7 mouse cellular contexts compared by ENCODE assay signal in genomic region chr19:41980819-41981594, GRCm38 (mm10). TPM values are rescaled to one million over a fixed set of nuclear protein-coding genes. Genes with fewer than 3 reads are reported as not detected.
A peak's percentile ranks its signal among the peaks of the same experiment; 100 is the strongest.
DNase-seq lines count a peak whose midpoint lies in the region; ATAC-seq and TF ChIP-seq lines count a peak whose summit lies in the region.

TSS of gene Mms19 (minus strand) at chr19:41981157.

- H3K36me3 ChIP-seq in embryonic facial prominence, embryonic 12.5 days: no peaks in the 10 kb centered on the region; the same call in 1 of the 2 replicates
- no peaks in the 10 kb centered on the region for H3K36me3 ChIP-seq in kidney, adult 2 months (ENCODE audit: control insufficient read depth, insufficient read depth, low read length)
- H3K36me3 ChIP-seq in limb, embryonic 12.5 days: 0 out of 2 replicates have a peak, but pooled peaks cover 3% of the 10 kb centered on the region
- H3K36me3 ChIP-seq in midbrain, embryonic 15.5 days (replicated peaks): no peaks in the 10 kb centered on the region
- peaks cover 2% of the 10 kb centered on the region; the same call in 1 of the 2 replicates for H3K36me3 ChIP-seq in spleen, adult 2 months (ENCODE audit: control insufficient read depth, insufficient read depth, low read length)

- peak; percentile 85 for TF ChIP-seq POLR2A in kidney, adult 2 months (IDR thresholded peaks at IDR 0.05; ENCODE audit: low read depth, low read length)
- no peak; the same call in 1 of the 2 replicates for TF ChIP-seq POLR2A in spleen, adult 2 months (IDR thresholded peaks at IDR 0.05; ENCODE audit: low read depth, low read length)

- peak within 1 kb of the TSS; percentile 81 for H3K4me2 ChIP-seq in embryonic facial prominence, embryonic 12.5 days (replicated peaks)
- H3K4me2 ChIP-seq in limb, embryonic 12.5 days: peak within 1 kb of the TSS; percentile 85
- H3K4me2 ChIP-seq in midbrain, embryonic 15.5 days: peak within 1 kb of the TSS; percentile 99

- no peaks in the 10 kb centered on the region for H3K27me3 ChIP-seq in embryonic facial prominence, embryonic 12.5 days
- H3K27me3 ChIP-seq in kidney, adult 2 months (replicated peaks; ENCODE audit: control insufficient read depth, insufficient read depth, low read length): no peaks in the 10 kb centered on the region
- H3K27me3 ChIP-seq in limb, embryonic 12.5 days: peaks cover 6% of the 10 kb centered on the region; the same call in 1 of the 2 replicates
- peaks cover 12% of the 10 kb centered on the region for H3K27me3 ChIP-seq in midbrain, embryonic 15.5 days (replicated peaks)
- peaks cover 7% of the 10 kb centered on the region for H3K27me3 ChIP-seq in spleen, adult 2 months (ENCODE audit: control insufficient read depth, insufficient read depth, low read length)

- peak; percentile 98 for DNase-seq in adrenal gland, postnatal 25 days
- DNase-seq in heart, adult 18-20 months: peak; percentile 99
- peak; percentile 100 for DNase-seq in kidney, adult 2 months
- peak; percentile 97 to 99 for DNase-seq in spleen, adult 2 months (ENCODE audit: low read depth in 1 of 2, low spot score in 2 of 2)

- H3K27ac ChIP-seq in embryonic facial prominence, embryonic 12.5 days: peak within 1 kb of the TSS; percentile 84
- peak within 1 kb of the TSS; percentile 89 for H3K27ac ChIP-seq in kidney, adult 2 months (ENCODE audit: insufficient read depth, low read depth, low read length)
- peak within 1 kb of the TSS; percentile 88 for H3K27ac ChIP-seq in limb, embryonic 12.5 days
- peak within 1 kb of the TSS; percentile 85 for H3K27ac ChIP-seq in midbrain, embryonic 15.5 days
- H3K27ac ChIP-seq in spleen, adult 2 months (ENCODE audit: insufficient read depth, low read length): peak within 1 kb of the TSS; percentile 56

- H3K9me3 ChIP-seq in embryonic facial prominence, embryonic 12.5 days: no peaks in the 10 kb centered on the region
- no peaks in the 10 kb centered on the region for H3K9me3 ChIP-seq in limb, embryonic 12.5 days
- H3K9me3 ChIP-seq in midbrain, embryonic 15.5 days: no peaks in the 10 kb centered on the region

- H3K4me1 ChIP-seq in embryonic facial prominence, embryonic 12.5 days: peaks cover 24% of the 10 kb centered on the region
- peaks cover 7% of the 10 kb centered on the region; the same call in 1 of the 2 replicates for H3K4me1 ChIP-seq in kidney, adult 2 months (ENCODE audit: control insufficient read depth, insufficient read depth, low read length)
- H3K4me1 ChIP-seq in limb, embryonic 12.5 days (replicated peaks): peaks cover 46% of the 10 kb centered on the region
- H3K4me1 ChIP-seq in midbrain, embryonic 15.5 days: peaks cover 19% of the 10 kb centered on the region
- H3K4me1 ChIP-seq in spleen, adult 2 months (ENCODE audit: control insufficient read depth, insufficient read depth, insufficient read length): peaks cover 3% of the 10 kb centered on the region; the same call in 1 of the 2 replicates

- peak within 1 kb of the TSS; percentile 78 for H3K9ac ChIP-seq in embryonic facial prominence, embryonic 12.5 days
- peak within 1 kb of the TSS; percentile 80 for H3K9ac ChIP-seq in limb, embryonic 12.5 days (replicated peaks)
- H3K9ac ChIP-seq in midbrain, embryonic 15.5 days: peak within 1 kb of the TSS; percentile 66

- 0 out of 2 replicates have a peak, but pooled peaks have one; percentile 15 for TF ChIP-seq CTCF in kidney, adult 2 months (conservative IDR thresholded peaks at IDR 0.05; ENCODE audit: insufficient read depth, insufficient read length, low read depth, low read length)
- TF ChIP-seq CTCF in spleen, adult 2 months (IDR thresholded peaks at IDR 0.05; ENCODE audit: extremely low read depth, insufficient read depth, insufficient read length, insufficient replicate concordance): no peak

- H3K4me3 ChIP-seq in embryonic facial prominence, embryonic 12.5 days: peak within 1 kb of the TSS; percentile 92
- H3K4me3 ChIP-seq in kidney, adult 2 months (ENCODE audit: insufficient read depth, low read depth, low read length): peak within 1 kb of the TSS; percentile 89
- peak within 1 kb of the TSS; percentile 85 for H3K4me3 ChIP-seq in limb, embryonic 12.5 days (replicated peaks)
- peak within 1 kb of the TSS; percentile 69 for H3K4me3 ChIP-seq in midbrain, embryonic 15.5 days
- H3K4me3 ChIP-seq in spleen, adult 2 months (ENCODE audit: extremely low read depth, insufficient read depth, insufficient read length): peak within 1 kb of the TSS; percentile 84

- ATAC-seq in embryonic facial prominence, embryonic 12.5 days (ENCODE audit: insufficient number of reproducible peaks, insufficient read depth, low FRiP score, low TSS enrichment): peak; percentile 88
- peak; percentile 95 for ATAC-seq in limb, embryonic 12.5 days (ENCODE audit: insufficient number of reproducible peaks, insufficient read depth, low FRiP score, low TSS enrichment, low read depth)
- peak; percentile 95 for ATAC-seq in midbrain, embryonic 15.5 days (replicated peaks)

- WGBS in embryonic facial prominence, embryonic 12.5 days: under 1% methylated on average over 61 of the region's 68 CpGs
- WGBS in kidney, adult 2 months: 1% methylated on average over 68 of the region's 68 CpGs
- WGBS in limb, embryonic 12.5 days: under 1% methylated on average over 62 of the region's 68 CpGs
- under 1% methylated on average over 50 of the region's 68 CpGs for WGBS in midbrain, embryonic 15.5 days
- under 1% methylated on average over 68 of the region's 68 CpGs for WGBS in spleen, adult 2 months

RNA-seq across cellular contexts. Expression of gene Mms19, which starts in this region (rescaled TPM):
- 19.0 and 31.0 TPM in 2 replicates for total RNA-seq in adrenal gland, postnatal 25 days (2021)
- 41.5 and 41.7 TPM in 2 replicates for polyA plus RNA-seq in embryonic facial prominence, embryonic 12.5 days (2016; fragmentation: Nextera tagmentation; extraction: Ambion mirVana)
- 10 to 100 TPM; 13.9 to 14.6 TPM for total RNA-seq in heart, adult 18-20 months (2021)
- 54.9 and 56.1 TPM in 2 replicates for polyA plus RNA-seq in kidney, adult 2 months (2012; rRNA removed)
- 41.3 and 42.5 TPM in 2 replicates for polyA plus RNA-seq in limb, embryonic 12.5 days (2016; fragmentation: Nextera tagmentation; extraction: Ambion mirVana)
- polyA plus RNA-seq in midbrain, embryonic 15.5 days (2015; fragmentation: Nextera tagmentation; extraction: Ambion mirVana): 34.9 and 37.5 TPM in 2 replicates
- 64.6 and 68.5 TPM in 2 replicates for polyA plus RNA-seq in spleen, adult 2 months (2012; rRNA removed)

Comparison
In these comparisons a context has a peak if more than half of its experiments do, and no peak if none do; other contexts are left out.
1. Peak in every context shown above with its lines: DNase-seq, ATAC-seq, H3K4me3 ChIP-seq and H3K27ac ChIP-seq.